Mouse (Mus musculus) ovary, postnatal 10 days (tissue): ENCODE measurements around the gene Ryr2.

Experiments used
- DNase-seq: peaks from one replicate; pipeline ENCODE4 v3.0.0; 2022; ENCODE audit warnings: low spot score

Gene Ryr2

DNA sequence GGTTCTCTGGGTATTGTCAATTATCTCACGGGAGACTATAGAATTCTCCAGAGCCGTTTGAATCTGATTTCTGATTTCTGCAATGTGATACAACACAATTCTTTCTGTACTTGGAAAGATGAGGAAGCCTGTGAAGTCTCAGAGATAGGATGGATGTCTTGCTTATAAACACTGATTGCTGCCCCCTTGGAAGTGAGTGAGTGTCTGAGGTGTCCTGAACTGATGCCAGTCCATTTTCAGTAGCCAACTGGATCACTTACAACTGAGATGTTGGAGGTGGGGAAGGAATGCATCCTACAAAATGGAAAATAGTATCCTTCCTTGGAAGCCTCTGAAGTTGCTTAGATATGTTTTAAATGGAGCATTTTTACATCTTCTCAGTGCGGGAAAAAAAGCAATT lies 564.2 kb downstream of the Ryr2 start:
- DNase-seq = no peak

DNA sequence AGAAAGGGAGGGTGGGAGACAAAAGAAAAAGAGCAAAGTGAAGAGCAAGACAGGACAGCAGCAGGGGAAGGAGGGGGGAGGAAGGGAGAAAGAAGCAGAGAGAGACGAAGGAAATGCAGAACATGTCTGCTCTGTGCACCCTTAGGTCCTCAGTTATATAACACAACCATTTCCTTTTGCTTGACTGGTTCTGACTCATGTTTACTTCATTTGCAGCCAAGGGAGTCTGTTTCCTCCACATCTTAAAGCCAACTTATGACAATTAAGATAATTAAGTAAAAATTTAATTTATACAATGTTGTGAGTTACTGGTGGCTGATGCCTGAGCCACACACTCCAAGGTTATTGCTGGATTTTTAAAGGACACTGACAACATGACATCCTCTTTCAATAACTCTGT lies 569.9 kb downstream of the Ryr2 start:
- DNase-seq = no peak

DNA sequence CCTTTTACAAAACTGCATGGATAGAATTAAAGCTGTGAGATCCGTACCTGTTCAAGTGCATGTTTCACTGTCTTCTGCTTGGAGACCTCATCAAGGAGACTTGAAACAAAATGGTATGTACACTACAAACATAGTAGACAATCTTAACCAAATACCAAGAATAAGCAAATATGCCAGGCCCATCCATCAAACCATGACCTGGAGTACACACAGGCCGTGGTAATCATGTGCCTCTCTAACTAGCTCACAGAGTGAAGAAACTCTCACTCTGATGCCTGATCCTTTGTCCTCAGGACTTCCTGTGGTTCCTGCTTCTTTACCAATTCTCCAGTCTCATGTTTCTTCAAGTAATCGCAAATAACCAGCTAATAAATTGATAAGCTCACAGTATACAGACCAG lies 570.9 kb downstream of the Ryr2 start:
- DNase-seq = no peak

DNA sequence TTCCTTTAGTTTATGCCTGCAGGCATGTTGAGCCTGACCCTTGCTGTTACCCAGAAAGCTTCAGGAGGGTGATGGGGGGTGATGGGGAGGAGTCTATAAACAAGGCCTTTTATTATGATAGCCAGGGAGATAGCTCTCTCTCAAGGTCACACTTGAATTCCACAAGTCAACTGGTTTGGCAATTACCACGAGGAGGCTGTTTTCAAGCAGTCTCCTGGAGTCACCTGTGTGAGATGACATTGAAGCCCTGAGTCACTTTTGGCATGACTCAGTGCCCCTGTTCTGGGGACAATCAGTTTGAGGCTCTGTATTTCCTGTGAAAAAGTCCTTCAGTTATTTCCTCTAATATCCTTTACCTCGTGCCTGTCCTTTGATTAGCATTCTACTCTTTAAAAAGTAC lies 573.5 kb downstream of the Ryr2 start:
- no peak for DNase-seq

DNA sequence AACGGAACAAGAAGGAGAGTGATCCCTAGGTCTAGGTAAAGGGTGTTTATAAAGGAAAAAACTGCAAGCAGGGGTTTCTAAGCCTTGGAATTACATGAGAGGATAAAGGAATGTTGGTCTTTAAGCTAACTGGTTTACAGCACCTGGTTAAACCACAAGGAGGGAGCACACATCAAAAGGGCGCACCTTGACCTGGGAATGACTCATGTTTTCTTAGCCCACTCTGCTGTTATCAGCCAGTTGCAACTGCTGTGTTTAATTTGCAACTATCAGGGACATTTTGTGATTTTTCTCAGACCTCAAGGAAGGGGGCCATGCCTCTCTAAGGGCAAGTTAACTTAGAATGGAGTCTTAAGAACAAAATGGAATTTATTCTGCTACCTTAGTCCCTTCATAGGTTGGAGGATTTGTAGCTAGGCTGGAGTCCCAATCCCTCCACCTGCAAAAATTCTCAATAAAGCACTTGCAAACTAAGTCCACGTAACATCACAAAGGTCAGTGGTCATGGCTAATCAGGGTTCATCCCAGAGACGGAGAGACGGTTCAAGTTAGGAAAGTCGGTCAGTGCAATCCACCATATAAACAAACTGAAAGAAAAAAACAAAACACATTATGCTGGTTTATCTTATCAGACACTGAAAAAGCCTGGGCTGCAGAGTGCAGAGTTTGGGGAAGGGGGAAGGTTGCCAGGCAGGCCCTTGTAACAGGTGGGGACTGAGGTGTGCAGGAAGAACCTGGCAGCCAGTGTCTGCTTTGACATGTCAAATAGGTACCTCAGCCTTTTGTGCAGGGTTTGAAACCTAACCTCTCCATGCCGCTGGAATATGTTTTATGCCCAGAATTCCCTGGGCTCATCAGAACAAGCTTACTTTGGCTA lies 574.5 kb downstream of the Ryr2 start:
- no peak for DNase-seq

DNA sequence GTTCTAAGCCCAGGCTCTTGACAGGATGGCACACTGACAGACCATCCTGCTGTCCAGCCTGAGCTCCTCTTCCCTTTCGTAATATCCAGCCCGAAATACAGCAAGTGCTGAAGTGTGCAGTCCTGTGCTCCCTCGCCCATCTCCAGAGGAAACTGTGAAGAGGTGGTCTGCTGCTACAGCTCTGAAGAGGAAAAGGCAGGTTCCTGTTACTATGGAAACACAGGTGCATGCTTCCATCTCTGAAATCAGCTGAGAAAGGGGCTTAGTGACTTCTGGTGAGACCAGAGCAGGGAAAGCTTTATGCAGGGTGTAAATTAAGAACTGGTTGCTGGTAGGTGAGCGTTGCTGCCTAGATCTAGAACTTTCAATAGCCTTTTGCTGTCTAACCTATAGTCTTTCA lies 583.1 kb downstream of the Ryr2 start:
- DNase-seq = no peak

DNA sequence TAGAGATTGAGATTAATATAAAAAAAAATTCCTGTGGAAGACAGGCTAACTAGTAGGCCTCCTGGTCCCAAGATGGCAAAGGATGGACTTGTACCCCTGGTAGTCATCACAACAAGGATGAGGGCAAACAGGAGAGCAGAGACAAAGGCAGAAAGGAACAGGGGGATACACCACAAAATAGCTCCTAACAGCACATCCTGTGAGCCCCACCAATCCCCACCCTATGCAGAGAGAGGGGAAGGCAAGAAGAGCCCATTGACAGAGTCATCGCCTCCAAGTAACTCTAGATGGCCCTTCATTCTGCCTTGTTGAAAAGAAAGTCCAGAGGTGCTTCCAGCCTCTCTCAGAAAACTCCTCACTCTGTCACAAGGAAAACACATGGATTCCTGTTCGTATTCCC lies 586.0 kb downstream of the Ryr2 start:
- DNase-seq = no peak

DNA sequence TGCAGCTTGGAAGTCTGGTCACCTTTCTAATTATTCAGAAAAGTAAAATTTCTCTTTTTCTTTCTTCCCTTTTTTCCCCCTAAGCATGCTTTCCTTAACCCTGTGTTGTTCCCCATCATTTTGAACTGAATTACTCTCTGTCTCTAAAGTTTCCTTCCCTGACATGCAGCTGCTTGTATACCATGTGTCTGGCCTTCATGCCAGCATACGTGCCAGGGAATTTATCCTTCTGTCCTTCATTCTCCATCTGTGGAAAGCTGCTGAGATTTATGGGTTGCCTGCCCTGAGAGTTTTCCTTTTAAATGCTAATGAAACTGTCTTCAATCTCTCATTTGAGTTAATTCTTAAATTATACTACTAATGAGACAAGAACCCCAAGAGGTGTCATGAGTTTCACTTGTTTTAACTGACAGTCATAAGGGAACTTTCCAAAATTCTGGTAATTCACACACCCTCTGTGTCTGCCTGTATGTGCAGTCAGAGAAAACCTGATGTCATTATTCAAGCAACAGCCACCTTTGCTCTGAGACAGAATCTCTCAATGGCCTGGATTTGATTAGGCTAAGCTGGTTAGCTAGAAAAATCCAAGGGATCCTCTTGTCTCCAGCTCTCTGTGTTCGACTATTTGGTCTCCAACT lies 595.1 kb downstream of the Ryr2 start:
- no peak for DNase-seq
